Mouse (Mus musculus) CH12.LX (cell line): ENCODE results near the gene Sesn2. TPM values are rescaled to one million over a fixed set of nuclear protein-coding genes. Genes with fewer than 3 reads are reported as not detected.

Source experiments
- polyA plus RNA-seq: library from polyadenylated mRNA; unstranded; fragments of >175 nt; gene quantifications from 2 replicates; pipeline ENCODE4 v1.2.1, GENCODE M21; 2012; ENCODE audit warnings: low read depth; ENCODE audit not compliant: insufficient read length
- total RNA-seq, 2 experiments: library from RNA; depleted of rRNA; stranded (reverse); fragments of 300-350 nt in 1 of 2; fragments of >200 nt in 1 of 2; gene quantifications; 2 replicates each; pipeline ENCODE4 v1.2.3; 2012 to 2014

Gene Sesn2
- total and polyA plus RNA-seq, 3 experiments = 35.6 to 68.1 (median 40.1) TPM

Other genes with a start within 250 kb of the Sesn2 start
- 8.8 and 9.0 TPM in 2 replicates for gene Gmeb1, start 248.9 kb downstream of the Sesn2 start, total RNA-seq (2012; rRNA removed)
- gene Gmeb1, start 248.9 kb downstream of the Sesn2 start, total RNA-seq (2014; rRNA removed) = 7.9 and 8.2 TPM in 2 replicates
- 18.0 and 19.3 TPM in 2 replicates for gene Gmeb1, start 248.9 kb downstream of the Sesn2 start, polyA plus RNA-seq
- gene Taf12, start 236.1 kb downstream of the Sesn2 start, total RNA-seq (2012; rRNA removed) = 29.8 and 40.2 TPM in 2 replicates
- 74.7 and 86.1 TPM in 2 replicates for gene Taf12, start 236.1 kb downstream of the Sesn2 start, total RNA-seq (2014; rRNA removed)
- 47.8 and 53.5 TPM in 2 replicates for gene Taf12, start 236.1 kb downstream of the Sesn2 start, polyA plus RNA-seq
- gene Rab42, start 207.1 kb downstream of the Sesn2 start, total RNA-seq (2012; rRNA removed) = 0.38 and 0.51 TPM in 2 replicates
- gene Rab42, start 207.1 kb downstream of the Sesn2 start, total RNA-seq (2014; rRNA removed) = not detected in 2 replicates
- gene Rab42, start 207.1 kb downstream of the Sesn2 start, polyA plus RNA-seq = 0.31 TPM in 1 of 2 replicates, not detected in the other
- gene Trnau1ap, start 181.0 kb downstream of the Sesn2 start, total RNA-seq (2012; rRNA removed) = 71.5 and 86.5 TPM in 2 replicates
- 70.6 and 80.5 TPM in 2 replicates for gene Trnau1ap, start 181.0 kb downstream of the Sesn2 start, total RNA-seq (2014; rRNA removed)
- 60.7 and 64.4 TPM in 2 replicates for gene Trnau1ap, start 181.0 kb downstream of the Sesn2 start, polyA plus RNA-seq
- gene Rcc1, start 156.9 kb downstream of the Sesn2 start, total RNA-seq (2012; rRNA removed) = 93.6 and 126 TPM in 2 replicates
- gene Rcc1, start 156.9 kb downstream of the Sesn2 start, total RNA-seq (2014; rRNA removed) = 148 and 150 TPM in 2 replicates
- 149 and 170 TPM in 2 replicates for gene Rcc1, start 156.9 kb downstream of the Sesn2 start, polyA plus RNA-seq
- gene Phactr4, start 88.0 kb downstream of the Sesn2 start, total RNA-seq (2012; rRNA removed) = 1.0 and 1.4 TPM in 2 replicates
- gene Phactr4, start 88.0 kb downstream of the Sesn2 start, total RNA-seq (2014; rRNA removed) = 0.72 and 0.95 TPM in 2 replicates
- 9.6 and 9.9 TPM in 2 replicates for gene Phactr4, start 88.0 kb downstream of the Sesn2 start, polyA plus RNA-seq
- 17.6 and 20.9 TPM in 2 replicates for gene Med18, start 46.6 kb downstream of the Sesn2 start, total RNA-seq (2012; rRNA removed)
- 13.9 and 15.5 TPM in 2 replicates for gene Med18, start 46.6 kb downstream of the Sesn2 start, total RNA-seq (2014; rRNA removed)
- 12.7 TPM in 2 replicates for gene Med18, start 46.6 kb downstream of the Sesn2 start, polyA plus RNA-seq
- 263 and 292 TPM in 2 replicates for gene Atpif1, start 23.2 kb upstream of the Sesn2 start, total RNA-seq (2012; rRNA removed)
- gene Atpif1, start 23.2 kb upstream of the Sesn2 start, total RNA-seq (2014; rRNA removed) = 342 and 353 TPM in 2 replicates
- 397 TPM in 2 replicates for gene Atpif1, start 23.2 kb upstream of the Sesn2 start, polyA plus RNA-seq
- gene Dnajc8, start 25.0 kb upstream of the Sesn2 start, total RNA-seq (2012; rRNA removed) = 117 and 129 TPM in 2 replicates
- 187 and 189 TPM in 2 replicates for gene Dnajc8, start 25.0 kb upstream of the Sesn2 start, total RNA-seq (2014; rRNA removed)
- 319 and 325 TPM in 2 replicates for gene Dnajc8, start 25.0 kb upstream of the Sesn2 start, polyA plus RNA-seq
- 0.04 TPM in 1 of 2 replicates, not detected in the other for gene Ptafr, start 53.6 kb upstream of the Sesn2 start, total RNA-seq (2012; rRNA removed)
- 0.31 and 0.34 TPM in 2 replicates for gene Ptafr, start 53.6 kb upstream of the Sesn2 start, total RNA-seq (2014; rRNA removed)
- gene Ptafr, start 53.6 kb upstream of the Sesn2 start, polyA plus RNA-seq = 0.65 and 1.1 TPM in 2 replicates
- gene Eya3, start 128.5 kb upstream of the Sesn2 start, total RNA-seq (2012; rRNA removed) = 24.4 and 28.6 TPM in 2 replicates
- gene Eya3, start 128.5 kb upstream of the Sesn2 start, total RNA-seq (2014; rRNA removed) = 27.4 and 31.0 TPM in 2 replicates
- 50.0 and 54.8 TPM in 2 replicates for gene Eya3, start 128.5 kb upstream of the Sesn2 start, polyA plus RNA-seq
- gene Xkr8, start 222.0 kb upstream of the Sesn2 start, total RNA-seq (2012; rRNA removed) = 6.2 and 8.6 TPM in 2 replicates
- 3.7 and 3.8 TPM in 2 replicates for gene Xkr8, start 222.0 kb upstream of the Sesn2 start, total RNA-seq (2014; rRNA removed)
- 4.9 and 5.5 TPM in 2 replicates for gene Xkr8, start 222.0 kb upstream of the Sesn2 start, polyA plus RNA-seq
- 20.9 and 24.0 TPM in 2 replicates for gene Smpdl3b, start 246.8 kb upstream of the Sesn2 start, total RNA-seq (2012; rRNA removed)
- 3.6 and 4.6 TPM in 2 replicates for gene Smpdl3b, start 246.8 kb upstream of the Sesn2 start, total RNA-seq (2014; rRNA removed)
- 2.9 TPM in 2 replicates for gene Smpdl3b, start 246.8 kb upstream of the Sesn2 start, polyA plus RNA-seq